Mouse (Mus musculus): ENCODE measurements around the gene Rybp.
A peak's percentile ranks its signal among the peaks of the same experiment; 100 is the strongest.

The Rybp gene

DNA sequence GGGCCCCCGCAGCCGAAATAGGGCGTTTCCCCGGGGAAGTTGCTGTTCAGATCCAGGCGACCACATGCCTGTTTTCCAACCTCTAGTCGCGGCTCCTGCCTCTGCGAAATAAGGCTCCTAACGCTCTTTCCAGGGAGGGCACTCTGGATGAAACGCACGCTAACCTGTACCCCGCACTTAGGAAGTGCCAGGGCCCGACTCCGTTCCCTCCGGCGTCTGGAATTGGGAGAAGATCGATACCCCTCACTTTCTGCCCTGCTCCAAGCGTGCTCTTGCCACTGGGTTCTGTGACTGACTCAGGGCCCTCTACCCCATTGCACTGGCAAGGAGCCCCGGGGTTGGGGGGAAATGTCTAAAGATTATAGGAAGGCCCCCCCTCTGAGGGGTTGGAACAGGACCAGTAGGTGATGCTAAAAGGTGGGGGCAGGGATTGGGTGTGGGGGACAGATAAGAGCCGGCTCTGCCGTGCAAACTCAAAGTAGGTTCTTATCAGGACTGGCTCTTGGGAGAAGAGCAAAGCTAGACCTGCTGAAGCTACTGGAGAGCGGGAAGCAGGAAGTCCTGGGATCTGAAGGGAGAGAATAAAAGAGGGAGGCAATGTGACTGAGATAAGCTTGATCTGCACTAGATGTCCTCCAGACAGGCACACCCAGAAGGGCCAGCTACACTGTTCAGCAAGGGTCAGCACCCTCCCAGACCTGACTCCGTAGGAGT lies 888 bp upstream of the Rybp start:
- peak; percentile 41 for DNase-seq (ENCODE audit: low spot score)

DNA sequence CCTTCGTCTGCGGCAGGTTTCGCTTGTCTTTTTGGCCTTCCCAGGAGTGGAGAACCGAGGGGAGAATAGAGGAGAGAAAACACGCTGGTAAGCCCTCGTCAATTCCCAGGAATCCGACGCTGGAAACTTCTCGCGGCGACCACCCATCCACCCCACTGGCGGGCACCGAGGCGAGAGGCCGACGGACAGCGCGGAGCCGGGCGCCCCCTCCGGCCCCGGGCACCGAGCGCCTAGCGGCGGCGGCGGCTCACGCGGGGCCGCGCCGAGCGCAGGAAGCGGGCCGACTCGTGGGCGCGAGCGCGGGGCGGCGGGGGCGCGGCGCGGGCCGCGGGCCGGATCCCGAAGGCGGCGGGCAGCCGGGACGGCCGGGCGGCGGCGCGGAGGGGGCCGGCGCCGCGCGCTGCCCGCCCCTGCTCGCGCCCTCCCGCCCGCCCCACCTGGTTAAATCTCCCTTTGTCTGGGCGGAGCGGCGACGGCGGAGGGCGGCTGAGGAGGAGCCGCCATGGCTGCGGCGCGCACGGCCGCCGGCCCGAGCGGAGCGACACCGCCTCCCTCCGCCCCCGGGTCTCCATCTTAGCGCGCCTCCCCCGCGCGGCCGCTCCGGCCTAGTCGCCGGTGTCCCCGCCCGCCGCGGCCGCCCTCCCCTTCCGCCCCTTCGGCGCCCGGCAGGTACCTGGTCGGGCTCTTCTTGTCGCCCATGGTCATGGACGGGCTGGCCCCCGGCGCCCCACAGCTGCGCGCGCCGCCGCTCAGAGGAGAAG lies 532 bp downstream of the Rybp start:
- DNase-seq (ENCODE audit: low spot score), result peak; percentile 52

DNA sequence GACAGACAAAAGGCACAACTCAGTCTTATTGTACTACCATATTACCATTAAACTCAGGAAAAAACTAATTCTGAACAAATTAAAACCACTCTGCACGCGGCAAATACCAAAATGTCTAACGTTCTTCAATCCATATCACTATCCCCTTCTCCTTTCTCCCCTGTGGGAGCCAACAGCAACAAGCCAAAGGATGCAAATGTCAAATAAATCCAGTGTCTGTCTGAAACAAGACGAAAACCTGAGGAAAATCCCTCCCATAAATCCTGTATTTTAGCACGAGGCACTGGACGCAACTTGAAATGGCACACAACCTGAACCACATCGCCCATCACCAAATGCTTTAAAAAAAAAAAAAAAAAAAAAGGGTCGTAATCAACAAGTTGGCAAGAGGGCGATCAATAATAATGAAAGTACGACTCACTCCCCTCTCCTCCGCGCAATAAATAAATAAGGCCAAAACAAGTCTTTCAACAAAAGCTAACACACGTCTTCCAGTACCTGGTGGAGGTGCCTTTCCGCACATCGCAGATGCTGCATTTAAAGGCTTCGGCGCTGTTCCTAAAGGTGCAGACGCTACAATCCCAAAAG lies 1.2 kb downstream of the Rybp start:
- no peak for DNase-seq (ENCODE audit: low spot score)

DNA sequence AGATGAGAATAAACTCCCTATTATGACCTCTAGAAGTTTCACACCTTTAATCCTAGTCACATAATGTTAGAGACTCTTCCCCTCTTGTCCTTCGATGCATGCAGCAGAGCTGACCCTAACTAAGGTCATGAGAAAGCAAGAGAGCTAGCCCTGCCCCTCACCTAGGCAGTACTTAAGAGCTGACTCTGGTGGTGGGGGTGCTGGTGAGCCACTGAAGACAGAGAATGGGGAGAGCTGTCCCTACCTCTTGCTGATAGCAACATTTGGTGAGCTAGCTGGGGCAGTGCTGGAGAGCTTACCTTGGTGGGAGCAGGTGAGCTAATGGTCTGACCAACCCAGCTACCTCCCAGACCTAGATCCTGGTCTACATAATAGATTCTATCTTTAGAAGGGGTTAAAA lies 8.4 kb downstream of the Rybp start:
- DNase-seq (ENCODE audit: low spot score), result no peak

DNA sequence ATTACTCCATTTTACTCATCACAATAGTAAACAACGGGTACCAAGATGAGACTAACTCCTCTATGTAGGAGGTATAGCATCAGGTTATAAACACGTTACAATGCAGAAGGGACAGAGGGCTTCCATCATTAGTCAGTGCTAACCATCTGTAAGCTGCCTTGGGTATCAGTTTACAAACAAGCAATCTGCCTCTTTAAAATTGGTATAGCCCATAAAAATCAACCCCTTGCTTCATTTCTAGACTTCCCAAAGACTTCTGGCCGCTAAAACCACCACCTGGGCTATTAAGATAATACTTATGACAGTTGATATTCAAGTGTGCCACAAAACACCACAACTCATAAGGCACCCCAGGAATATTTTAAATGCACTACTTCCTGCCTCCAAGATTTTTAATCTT lies 10.9 kb downstream of the Rybp start:
- no peak for DNase-seq (ENCODE audit: low spot score)

DNA sequence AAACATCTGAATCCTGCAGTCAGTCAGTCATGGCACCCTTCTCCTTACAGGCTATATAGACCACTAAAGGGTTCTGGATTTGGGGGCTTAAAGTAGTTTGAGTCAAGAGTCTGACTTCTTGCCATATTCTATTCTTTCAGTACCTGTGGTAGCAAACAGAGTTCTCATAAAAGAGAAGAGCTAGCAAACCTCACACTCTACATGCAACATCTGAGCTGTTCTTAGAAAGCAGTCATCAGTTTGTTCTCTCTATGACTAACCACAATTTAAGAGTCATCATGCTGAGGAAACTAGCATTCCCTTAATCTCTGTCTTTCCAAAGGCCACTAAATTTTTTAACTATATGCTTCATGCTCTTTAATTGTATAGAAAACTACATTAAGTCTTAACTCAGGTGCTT lies 11.6 kb downstream of the Rybp start:
- no peak for DNase-seq (ENCODE audit: low spot score)

DNA sequence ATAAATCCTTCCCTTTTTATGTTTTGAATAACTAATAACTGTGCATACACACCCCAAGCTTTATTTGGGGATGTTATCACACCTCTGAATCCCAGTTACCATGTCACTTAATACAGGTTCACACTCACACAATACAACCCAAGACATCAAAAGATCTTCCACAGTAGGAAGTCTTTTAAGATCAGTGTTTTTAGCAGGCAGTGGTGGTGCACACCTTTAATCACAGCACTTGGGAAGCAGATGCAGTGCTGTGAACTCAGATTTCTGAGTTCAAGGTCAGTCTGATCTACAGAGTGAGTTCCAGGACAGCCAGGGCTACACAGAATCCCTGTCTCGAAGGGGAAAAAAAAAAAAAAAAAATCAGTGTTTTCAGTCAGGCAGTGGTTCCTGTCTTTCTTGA lies 13.7 kb downstream of the Rybp start:
- no peak for DNase-seq (ENCODE audit: low spot score)

DNA sequence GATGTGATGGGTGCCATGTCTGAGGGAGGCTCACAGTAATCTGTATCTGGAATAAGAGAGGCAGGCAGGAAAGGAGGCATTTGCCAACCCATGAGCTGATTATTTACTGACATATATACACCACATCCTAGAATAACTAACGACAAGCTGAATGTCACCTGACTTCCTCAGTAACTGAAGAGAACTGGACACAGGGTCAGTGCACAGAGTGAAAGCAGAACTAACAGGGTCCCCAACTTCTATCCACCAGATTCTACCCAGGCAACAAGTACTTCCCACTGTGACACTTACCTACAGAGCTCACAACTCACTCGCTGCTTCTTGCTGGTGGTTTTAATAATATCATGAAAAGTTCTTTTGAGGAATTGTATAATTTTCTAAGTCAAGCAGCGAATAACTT lies 15.3 kb downstream of the Rybp start:
- no peak for DNase-seq (ENCODE audit: low spot score)

DNA sequence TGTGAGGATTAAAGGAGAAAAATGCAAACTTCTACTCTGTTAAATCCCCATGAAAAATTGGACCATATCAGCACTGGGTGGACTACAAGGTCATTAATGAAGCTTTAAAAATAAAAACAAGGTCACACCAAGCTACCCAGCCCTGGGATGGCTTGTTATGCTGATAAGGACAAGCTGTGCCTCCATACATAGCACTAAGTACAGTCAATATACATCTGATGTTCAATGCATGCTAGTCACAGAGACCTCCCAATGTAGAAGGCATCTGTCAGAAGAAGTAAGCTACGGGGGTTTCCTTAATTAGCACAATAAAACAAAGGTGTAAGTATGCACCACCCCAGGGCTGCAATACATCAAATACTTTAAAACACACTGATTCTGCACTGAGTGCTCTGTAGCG lies 16.5 kb downstream of the Rybp start:
- no peak for DNase-seq (ENCODE audit: low spot score)

DNA sequence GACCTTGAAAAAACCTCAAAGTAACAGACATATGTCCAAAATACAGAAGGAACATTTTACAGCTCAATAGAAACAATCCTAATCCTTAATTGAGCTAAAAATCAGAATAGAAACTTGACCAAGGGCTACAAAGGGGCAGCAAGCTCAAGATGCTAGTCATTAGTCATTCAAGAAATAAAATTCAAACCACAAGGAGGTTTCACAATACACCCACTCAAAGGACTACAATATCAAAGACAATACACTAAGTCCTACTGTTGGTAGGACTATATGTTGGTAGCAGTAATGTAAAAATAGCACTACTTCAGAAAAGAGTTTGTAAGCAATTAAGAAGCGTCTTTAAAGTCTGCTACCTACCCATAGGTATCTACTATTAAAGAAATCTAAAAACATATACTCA lies 27.7 kb downstream of the Rybp start:
- no peak for DNase-seq (ENCODE audit: low spot score)

DNA sequence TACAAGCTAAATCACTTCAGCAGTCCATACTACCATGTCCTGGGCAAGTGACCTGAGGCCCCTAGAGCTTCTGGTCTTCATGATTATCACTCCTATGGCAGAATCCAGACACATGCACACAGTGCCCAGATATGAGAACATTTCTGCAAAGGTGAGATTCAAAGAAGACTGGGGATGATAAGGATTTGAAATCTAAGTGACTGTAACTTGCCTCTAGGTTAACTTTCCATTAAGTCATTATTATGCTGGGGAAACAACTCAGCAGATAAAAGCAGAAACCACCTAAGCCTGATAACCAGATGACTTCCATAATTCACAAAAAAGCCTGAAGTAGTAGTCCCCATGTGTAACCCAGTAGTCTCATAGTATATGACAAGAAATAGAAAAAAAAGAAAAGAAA lies 29.0 kb downstream of the Rybp start:
- DNase-seq (ENCODE audit: low spot score), result no peak

DNA sequence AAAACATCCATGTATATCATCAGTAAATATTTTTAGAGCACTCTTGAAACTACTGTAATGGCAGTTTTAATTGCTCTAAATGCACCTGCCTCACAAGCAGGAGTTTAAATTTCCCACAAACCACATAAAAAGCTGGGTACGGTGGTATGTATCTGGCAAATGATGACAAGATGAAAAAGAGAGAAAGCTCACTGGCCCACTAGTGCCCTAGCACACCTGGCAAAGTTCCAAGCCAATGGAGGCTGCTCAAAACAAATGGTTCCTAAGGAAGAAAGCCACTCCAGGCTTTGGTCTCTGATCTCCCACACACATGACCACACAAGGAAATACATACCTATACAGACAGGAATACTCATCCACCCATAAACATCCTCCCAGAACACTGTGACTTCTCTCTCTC lies 31.9 kb downstream of the Rybp start:
- no peak for DNase-seq (ENCODE audit: low spot score)

DNA sequence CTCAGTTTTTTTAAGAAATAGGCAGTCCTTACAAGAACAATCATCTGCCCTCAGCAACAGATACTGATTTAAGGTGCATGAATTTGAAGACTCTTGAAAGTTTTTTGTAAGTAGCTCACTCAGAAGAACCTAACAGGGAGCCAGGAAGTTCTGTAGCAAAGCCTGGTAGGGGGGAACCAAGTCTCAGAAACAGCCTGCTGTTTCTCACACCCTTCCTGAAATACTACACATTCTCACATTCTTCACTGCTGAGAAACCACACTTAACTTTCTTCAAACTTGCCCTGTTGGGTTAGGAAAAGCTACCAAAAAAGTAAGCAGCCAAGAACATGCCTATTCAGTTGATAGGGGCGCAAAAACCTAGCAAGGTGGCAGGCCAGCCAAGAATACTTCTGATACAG lies 32.6 kb downstream of the Rybp start:
- DNase-seq (ENCODE audit: low spot score), result no peak

DNA sequence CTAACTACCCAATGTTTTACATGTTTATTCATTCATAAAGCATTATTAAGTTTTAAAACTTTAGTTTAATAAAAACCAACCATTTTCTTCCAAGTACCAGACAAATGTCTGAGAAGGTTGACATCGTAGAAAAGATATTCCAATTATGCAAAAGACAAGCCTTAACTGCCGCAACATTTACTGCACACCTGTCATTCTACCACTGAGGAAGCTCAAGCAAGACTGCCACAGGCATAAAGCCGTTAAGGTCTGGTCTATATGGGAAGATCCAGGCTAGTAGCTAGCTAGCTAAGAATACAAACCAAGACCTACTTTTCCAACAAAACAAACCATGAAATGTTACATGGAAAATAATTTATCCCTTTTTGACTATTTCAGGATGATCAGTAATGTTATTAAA lies 42.8 kb downstream of the Rybp start:
- no peak for DNase-seq (ENCODE audit: low spot score)

DNA sequence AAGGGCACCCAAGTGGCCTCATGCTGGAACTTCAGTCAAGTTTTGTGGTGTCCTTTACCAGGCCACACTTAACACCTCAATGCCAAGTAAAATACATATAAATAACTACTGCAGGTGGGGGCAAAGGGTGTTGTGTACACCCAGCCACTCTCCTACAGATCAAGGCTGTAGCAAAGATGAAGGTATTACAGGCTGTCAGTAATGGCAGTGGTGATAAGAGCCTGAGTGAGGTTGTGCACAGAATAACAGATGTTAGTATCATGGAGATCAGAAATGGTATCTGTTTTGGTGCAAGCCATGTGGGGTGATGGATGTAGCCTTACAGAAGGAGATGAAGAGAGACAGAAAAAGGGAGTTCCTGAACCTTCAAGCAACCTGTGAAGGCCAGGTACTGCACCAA lies 52.2 kb downstream of the Rybp start:
- DNase-seq (ENCODE audit: low spot score), result no peak

DNA sequence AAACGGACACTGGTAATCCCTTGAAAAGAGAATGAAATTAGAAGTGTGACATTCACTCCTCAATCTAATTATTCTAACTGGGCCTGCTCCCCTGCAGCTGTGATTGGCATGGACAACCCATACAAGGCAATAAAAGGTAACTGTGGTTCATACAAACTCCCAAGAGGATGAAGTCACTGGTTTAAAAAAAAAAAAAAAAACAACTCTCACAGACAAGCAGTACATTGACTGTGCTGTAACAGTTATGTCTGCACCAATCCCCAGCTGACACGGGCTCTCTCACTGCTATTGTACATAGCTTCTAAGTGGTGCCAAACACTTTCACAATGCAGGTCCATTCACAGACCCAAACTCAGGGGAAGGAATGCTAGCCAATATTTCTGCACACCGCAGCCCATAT lies 53.8 kb downstream of the Rybp start:
- DNase-seq (ENCODE audit: low spot score), result no peak

DNA sequence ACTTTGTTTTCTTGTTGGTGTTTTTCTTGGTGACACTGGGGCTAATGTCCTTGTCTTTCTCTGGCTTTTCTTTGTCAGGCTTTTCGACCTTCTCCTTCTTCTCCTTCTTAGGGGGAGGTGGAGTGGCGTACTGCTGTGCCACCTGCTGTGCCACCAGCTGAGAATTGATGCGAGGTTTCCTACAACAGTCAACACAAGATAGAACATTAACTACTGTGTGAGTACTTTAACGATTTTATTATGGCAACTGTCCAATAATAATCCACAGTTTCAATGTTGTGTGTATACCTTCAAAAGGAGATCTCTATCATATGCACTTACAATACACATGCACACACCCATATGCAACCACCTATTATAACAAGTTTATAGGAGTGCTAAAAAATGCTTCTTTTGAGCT lies 54.2 kb downstream of the Rybp start:
- DNase-seq (ENCODE audit: low spot score), result no peak

DNA sequence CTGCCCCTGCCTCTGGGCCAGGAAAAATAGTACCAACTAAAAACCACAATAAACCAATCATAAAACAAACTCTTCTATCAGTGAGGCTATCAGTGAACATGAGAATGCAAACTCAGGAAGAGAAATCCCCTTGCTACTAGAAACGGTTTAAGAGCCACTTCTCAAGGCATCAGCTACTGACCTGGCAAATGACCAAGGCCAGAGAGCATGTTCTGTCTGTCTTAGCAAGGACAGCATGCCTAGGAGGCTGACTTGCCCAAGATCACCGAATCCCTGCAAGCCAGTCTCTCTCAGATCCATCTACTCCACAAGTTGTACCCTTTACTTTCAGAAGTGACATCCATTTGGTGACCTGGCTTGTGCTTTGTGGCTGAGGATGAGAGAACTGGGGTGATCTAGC lies 61.1 kb downstream of the Rybp start:
- DNase-seq (ENCODE audit: low spot score), result no peak

DNA sequence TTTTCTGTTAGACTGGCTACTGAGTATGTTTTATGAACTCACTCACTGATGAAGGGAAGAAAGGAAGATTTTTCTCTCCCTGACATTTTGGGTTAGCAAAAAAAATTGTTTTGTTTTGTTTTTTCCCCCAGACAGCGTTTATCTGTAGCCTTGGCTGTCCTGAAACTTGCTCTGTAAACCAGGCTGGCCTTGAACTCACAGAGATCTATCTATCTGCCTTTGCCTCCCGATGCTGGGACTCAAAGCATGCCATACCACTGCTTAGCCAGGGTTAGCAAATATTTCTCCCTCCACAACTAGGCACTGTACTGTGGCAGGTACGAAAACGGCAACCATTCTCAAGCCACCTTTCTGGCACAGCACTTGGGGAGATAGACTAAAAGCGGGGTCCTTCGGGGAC lies 63.4 kb downstream of the Rybp start:
- no peak for DNase-seq (ENCODE audit: low spot score)

DNA sequence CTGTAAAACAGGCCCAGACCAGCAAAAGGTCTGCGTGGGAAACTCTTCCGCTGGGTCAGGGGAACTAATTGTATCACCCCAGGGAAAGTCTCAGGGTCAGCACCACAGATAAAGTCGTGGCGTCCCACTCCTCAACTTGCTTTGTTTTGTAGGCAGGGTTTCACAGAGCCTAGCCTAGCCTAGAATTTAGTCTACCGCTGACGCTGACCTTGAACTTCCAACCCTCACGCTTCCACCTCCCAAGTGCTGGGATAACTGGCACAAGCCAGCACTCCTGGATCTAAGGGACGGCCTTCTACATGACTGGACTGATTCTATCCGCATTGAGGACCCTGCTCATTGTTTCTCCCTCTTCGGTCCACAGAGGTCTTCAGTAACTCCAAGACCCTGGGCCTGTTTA lies 63.9 kb downstream of the Rybp start:
- DNase-seq (ENCODE audit: low spot score), result no peak

DNA sequence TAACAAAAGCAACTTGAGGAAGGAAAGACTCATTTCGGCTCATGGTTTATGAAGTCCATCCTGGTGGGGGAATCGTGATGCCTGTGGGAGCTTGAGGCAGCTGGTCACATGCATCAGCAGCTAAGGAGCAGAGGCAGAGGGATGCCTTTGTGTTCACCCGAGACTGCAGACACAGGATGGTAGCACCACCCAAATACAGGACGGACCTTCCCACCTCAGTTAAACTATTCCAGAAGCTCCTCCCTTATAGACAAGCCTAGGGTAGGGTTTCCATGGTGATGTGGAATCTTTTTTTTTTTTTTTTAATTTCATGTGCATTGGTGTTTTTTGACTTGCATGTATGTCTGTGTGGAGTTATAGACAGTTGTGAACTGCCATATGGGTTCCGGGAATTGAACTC lies 64.4 kb downstream of the Rybp start:
- DNase-seq (ENCODE audit: low spot score), result no peak

DNA sequence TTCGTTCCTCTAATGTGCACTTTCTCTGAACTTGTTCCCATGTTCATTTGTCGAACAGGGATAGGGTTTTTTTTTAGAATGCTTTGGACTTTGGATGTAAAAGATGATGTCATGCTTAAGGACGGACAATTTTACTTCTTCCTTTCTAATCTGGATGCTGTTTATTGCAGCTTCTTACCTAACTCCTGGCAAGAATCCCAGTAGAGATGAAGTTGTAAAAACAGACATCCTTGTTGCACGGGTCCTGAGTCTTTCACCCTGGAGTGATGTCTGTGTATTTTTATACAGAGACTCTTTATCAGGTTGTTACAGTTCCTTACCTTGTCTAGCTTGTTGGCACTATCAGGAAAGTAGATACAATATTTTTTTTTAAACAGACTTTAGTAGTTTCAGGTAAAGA lies 65.5 kb downstream of the Rybp start:
- DNase-seq (ENCODE audit: low spot score), result no peak

DNA sequence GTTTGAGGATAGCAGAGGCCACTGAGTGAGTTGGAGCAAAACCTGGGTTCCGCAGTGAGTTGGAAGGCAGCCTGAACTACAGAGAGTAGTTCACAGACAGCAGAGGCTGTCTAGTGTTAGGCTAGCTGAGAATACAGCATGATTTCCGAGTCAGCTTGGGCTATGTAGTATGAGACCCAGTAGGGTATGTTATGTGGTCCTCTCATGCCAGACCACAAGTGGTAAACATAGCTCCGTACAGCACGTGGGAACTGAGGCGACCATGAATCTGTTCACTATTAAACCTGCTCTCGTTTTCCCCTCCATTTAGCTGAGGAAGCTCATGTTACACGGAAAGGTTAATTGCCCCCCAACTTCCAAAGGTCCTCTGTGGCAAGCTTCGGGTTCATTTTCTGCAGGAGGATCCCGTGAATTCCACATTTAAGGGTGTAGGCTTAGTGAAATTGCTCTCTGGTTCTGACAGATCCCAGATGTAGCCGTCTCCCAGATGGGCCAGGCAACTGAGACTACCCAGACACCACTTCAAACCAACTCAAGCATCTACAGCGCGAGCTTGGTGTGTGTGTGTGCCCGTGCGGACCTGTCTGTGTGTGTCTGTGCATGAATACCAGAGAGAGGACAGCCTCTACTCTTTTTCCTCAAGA lies 66.2 kb downstream of the Rybp start:
- no peak for DNase-seq (ENCODE audit: low spot score)

Measured in ovary, postnatal 10 days (tissue).